Mouse (Mus musculus): ENCODE data around the gene Treml1. TPM values are rescaled to one million over a fixed set of nuclear protein-coding genes. Genes with fewer than 3 reads are reported as not detected.

Gene Treml1
- total and polyA plus RNA-seq, 3 experiments, result not detected

DNA sequence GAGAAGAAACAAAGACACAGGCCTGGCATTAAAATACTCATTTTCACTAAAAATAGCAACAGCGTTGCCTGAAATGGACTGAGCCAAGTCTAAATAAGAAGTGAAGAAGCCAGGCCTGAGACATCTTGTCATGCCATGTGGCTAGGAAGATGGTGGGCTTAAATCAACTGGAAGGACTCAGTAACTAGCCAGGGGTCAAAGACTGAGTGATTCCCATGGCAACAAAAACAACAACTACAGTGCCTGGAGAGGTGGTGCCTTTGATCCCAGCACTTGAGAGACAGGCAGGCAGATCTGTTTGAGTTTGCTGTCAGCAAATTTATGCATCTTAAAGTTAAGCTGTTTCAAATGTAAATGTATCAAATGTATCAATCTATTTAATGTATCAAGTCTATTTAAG is 19.4 kb upstream of the Treml1 start:
- no peak overlapping the region for H3K27ac ChIP-seq (ENCODE audit: insufficient read depth, low read depth)
- peaks cover 0 to 32% of the 10 kb centered on the region in 2 experiments; a peak in 2 of 4 replicates for H3K4me1 ChIP-seq (ENCODE audit: control insufficient read depth in 1 of 2, insufficient read depth in 2 of 2)
- in situ Hi-C loops (cut with MboI; ENCODE audit: low pct_ligation_motif_present, low pct_unique_long_range_greater_than_20kb, low sequenced_read_pairs), result no loop called here
- no peak overlapping the region for H3K4me2 ChIP-seq (ENCODE audit: insufficient read depth, low read depth, poor library complexity, severe bottlenecking)
- peaks cover 3% of the 10 kb centered on the region for H3K9me3 ChIP-seq (replicated peaks; ENCODE audit: low read length)
- no peaks in the 10 kb centered on the region for H3K36me3 ChIP-seq (replicated peaks in 1 of 2; ENCODE audit: control insufficient read depth in 1 of 2, insufficient read depth in 1 of 2, low read length in 1 of 2)
- DNase-seq (ENCODE audit: extremely low read depth), result no peak
- dilution Hi-C loops (cut with MboI; ENCODE audit: extremely low pct_ligation_motif_present, extremely low pct_unique_long_range_greater_than_20kb, low sequenced_read_pairs), result no loop called here
- H3K27me3 ChIP-seq (replicated peaks), result no peaks in the 10 kb centered on the region
- H3K79me2 ChIP-seq (replicated peaks; ENCODE audit: control insufficient read depth, extremely low read depth, insufficient read depth, poor library complexity, severe bottlenecking), result no peaks in the 10 kb centered on the region
- no peak overlapping the region for H3K9ac ChIP-seq (ENCODE audit: insufficient read depth, low read depth)
- TF ChIP-seq CHD2 (IDR thresholded peaks at IDR 0.05; ENCODE audit: low read length), result no peak
- no peak for TF ChIP-seq HCFC1 (IDR thresholded peaks at IDR 0.05; ENCODE audit: low read depth, low read length)
- no peak for TF ChIP-seq ZNF384 (IDR thresholded peaks at IDR 0.05; ENCODE audit: low read depth, low read length)
- TF ChIP-seq NRF1 (IDR thresholded peaks at IDR 0.05; ENCODE audit: low read depth, low read length), result no peak
- no peak for TF ChIP-seq ZKSCAN1 (IDR thresholded peaks at IDR 0.05; ENCODE audit: borderline replicate concordance, low read depth, low read length)
- no peak for TF ChIP-seq JUND (conservative IDR thresholded peaks at IDR 0.05; ENCODE audit: low read depth, low read length)
- no peak for TF ChIP-seq KAT2A (IDR thresholded peaks at IDR 0.05; ENCODE audit: insufficient replicate concordance, low read length)
- TF ChIP-seq EP300 (IDR thresholded peaks at IDR 0.05; ENCODE audit: low read length), result no peak
- TF ChIP-seq PAX5 (IDR thresholded peaks at IDR 0.05; ENCODE audit: low read length), result no peak
- TF ChIP-seq CTCF (conservative IDR thresholded peaks at IDR 0.05 in 1 of 2, IDR thresholded peaks at IDR 0.05 in 1 of 2; ENCODE audit: low read depth in 2 of 2, low read length in 2 of 2), result no peak
- TF ChIP-seq USF2 (conservative IDR thresholded peaks at IDR 0.05; ENCODE audit: low read depth, low read length), result no peak
- TF ChIP-seq TBP (conservative IDR thresholded peaks at IDR 0.05; ENCODE audit: low read depth, low read length), result no peak
- no peak overlapping the region for H3K4me3 ChIP-seq (replicated peaks in 1 of 3; ENCODE audit: low read depth in 2 of 3, low read length in 2 of 3, poor library complexity in 1 of 3)

DNA sequence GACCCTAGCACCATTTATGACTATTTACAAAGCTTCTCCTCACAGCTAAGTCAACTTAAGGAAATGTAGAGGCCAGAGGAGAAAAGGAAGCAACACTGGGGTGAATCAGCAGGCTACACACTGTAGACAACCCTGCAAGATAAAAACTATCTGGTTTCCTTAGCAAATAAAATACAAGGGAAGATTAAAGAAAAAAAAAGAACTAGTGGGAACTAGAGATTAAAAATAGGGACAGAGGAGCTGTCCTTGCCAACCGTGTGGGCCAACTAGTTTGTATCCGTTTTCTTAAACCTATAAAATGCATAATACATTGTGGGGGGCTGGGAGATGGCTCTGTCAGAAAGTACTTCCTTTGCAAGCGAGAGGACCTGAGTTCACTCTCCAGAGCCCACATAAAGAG is 17.8 kb upstream of the Treml1 start:
- H3K27ac ChIP-seq (ENCODE audit: insufficient read depth, low read depth), result no peak overlapping the region
- H3K4me1 ChIP-seq (ENCODE audit: control insufficient read depth in 1 of 2, insufficient read depth in 2 of 2), result peaks cover 0 to 27% of the 10 kb centered on the region in 2 experiments; a peak in 2 of 4 replicates
- TF ChIP-seq ZC3H11A (IDR thresholded peaks at IDR 0.05; ENCODE audit: low read depth, low read length) (no peak), RAD21 (IDR thresholded peaks at IDR 0.05; ENCODE audit: low read depth, low read length) (no peak), BHLHE40 (IDR thresholded peaks at IDR 0.05; ENCODE audit: low read depth, low read length) (no peak), USF2 (conservative IDR thresholded peaks at IDR 0.05; ENCODE audit: low read depth, low read length) (no peak), ZMIZ1 (IDR thresholded peaks at IDR 0.05; ENCODE audit: low read depth, low read length) (no peak), MXI1 (IDR thresholded peaks at IDR 0.05; ENCODE audit: low read depth, low read length) (no peak), KAT2A (IDR thresholded peaks at IDR 0.05; ENCODE audit: insufficient replicate concordance, low read length) (no peak), SIN3A (IDR thresholded peaks at IDR 0.05; ENCODE audit: low read length) (no peak), ZKSCAN1 (IDR thresholded peaks at IDR 0.05; ENCODE audit: borderline replicate concordance, low read depth, low read length) (no peak), UBTF (IDR thresholded peaks at IDR 0.05; ENCODE audit: low read depth, low read length) (no peak), ZNF384 (IDR thresholded peaks at IDR 0.05; ENCODE audit: low read depth, low read length) (no peak), ETS1 (conservative IDR thresholded peaks at IDR 0.05; ENCODE audit: low read depth, low read length) (no peak), PAX5 (IDR thresholded peaks at IDR 0.05; ENCODE audit: low read length) (no peak), MAFK (IDR thresholded peaks at IDR 0.05; ENCODE audit: insufficient replicate concordance, low read length) (no peak)
- dilution Hi-C loops (cut with MboI; ENCODE audit: extremely low pct_ligation_motif_present, extremely low pct_unique_long_range_greater_than_20kb, low sequenced_read_pairs) (no loop called here), in situ Hi-C loops (cut with MboI; ENCODE audit: low pct_ligation_motif_present, low pct_unique_long_range_greater_than_20kb, low sequenced_read_pairs) (no loop called here)
- H3K9ac ChIP-seq (ENCODE audit: insufficient read depth, low read depth), result no peak overlapping the region
- peaks cover 3% of the 10 kb centered on the region for H3K9me3 ChIP-seq (replicated peaks; ENCODE audit: low read length)
- no peak overlapping the region for H3K4me2 ChIP-seq (ENCODE audit: insufficient read depth, low read depth, poor library complexity, severe bottlenecking)
- DNase-seq (ENCODE audit: extremely low read depth), result no peak
- no peaks in the 10 kb centered on the region for H3K36me3 ChIP-seq (replicated peaks in 1 of 2; ENCODE audit: control insufficient read depth in 1 of 2, insufficient read depth in 1 of 2, low read length in 1 of 2)
- no peaks in the 10 kb centered on the region for H3K79me2 ChIP-seq (replicated peaks; ENCODE audit: control insufficient read depth, extremely low read depth, insufficient read depth, poor library complexity, severe bottlenecking)
- H3K27me3 ChIP-seq (replicated peaks), result no peaks in the 10 kb centered on the region
- no peak overlapping the region for H3K4me3 ChIP-seq (replicated peaks in 1 of 3; ENCODE audit: low read depth in 2 of 3, low read length in 2 of 3, poor library complexity in 1 of 3)

Data from CH12.LX (cell line).